Mouse (Mus musculus): ENCODE measurements at regions not wholly inside any gene's neighbourhood (a gene's known extent, or its start where the extent isn't known, plus 50 kb on each side); places are given as distances from the start of the nearest gene placed in this dataset.

GRCm38 (mm10) chr2:107519761-107520160, 229.3 kb downstream of the Kcna4 start:
- H3K9me3 ChIP-seq (ENCODE audit: low read depth, low read length) = no peaks in the 10 kb centered on the region
- H3K4me3 ChIP-seq (ENCODE audit: low read depth, low read length) = no peak overlapping the region
- ATAC-seq (ENCODE audit: insufficient read depth) = no peak
- no peak for TF ChIP-seq CTCF (IDR thresholded peaks at IDR 0.05; ENCODE audit: low read depth)
- WGBS = 44% methylated on average over 4 of the region's 4 CpGs
- H3K4me1 ChIP-seq (ENCODE audit: insufficient read depth) = no peaks in the 10 kb centered on the region
- no peaks in the 10 kb centered on the region for H3K36me3 ChIP-seq (ENCODE audit: insufficient read depth)
- H3K27ac ChIP-seq (ENCODE audit: low read depth) = no peak overlapping the region
- H3K4me2 ChIP-seq = no peak overlapping the region
- H3K9ac ChIP-seq = no peak overlapping the region
- no peaks in the 10 kb centered on the region for H3K27me3 ChIP-seq (ENCODE audit: insufficient read depth, low read length)
- DNase-seq = peak; percentile 3

GRCm38 (mm10) chr2:107543161-107543560, 252.7 kb downstream of the Kcna4 start:
- 79% methylated on average over 4 of the region's 4 CpGs for WGBS
- DNase-seq (no peak), ATAC-seq (ENCODE audit: insufficient read depth) (no peak)
- H3K4me1 ChIP-seq (ENCODE audit: insufficient read depth) = no peaks in the 10 kb centered on the region
- H3K9me3 ChIP-seq (ENCODE audit: low read depth, low read length) = no peaks in the 10 kb centered on the region
- H3K27ac ChIP-seq (ENCODE audit: low read depth) = no peak overlapping the region
- no peak overlapping the region for H3K4me3 ChIP-seq (ENCODE audit: low read depth, low read length)
- no peak overlapping the region for H3K9ac ChIP-seq
- no peak overlapping the region for H3K4me2 ChIP-seq
- H3K36me3 ChIP-seq (ENCODE audit: insufficient read depth) = no peaks in the 10 kb centered on the region
- no peaks in the 10 kb centered on the region for H3K27me3 ChIP-seq (ENCODE audit: insufficient read depth, low read length)
- TF ChIP-seq CTCF (IDR thresholded peaks at IDR 0.05; ENCODE audit: low read depth) = no peak

- Histone ChIP-seq H3K4me1 (ENCODE audit: insufficient read depth) (no peaks in the 10 kb centered on the region), H3K9me3 (ENCODE audit: low read depth, low read length) (no peaks in the 10 kb centered on the region), H3K27ac (ENCODE audit: low read depth) (no peak overlapping the region), H3K4me2 (no peak overlapping the region), H3K36me3 (ENCODE audit: insufficient read depth) (no peaks in the 10 kb centered on the region), H3K27me3 (ENCODE audit: insufficient read depth, low read length) (no peaks in the 10 kb centered on the region), H3K4me3 (ENCODE audit: low read depth, low read length) (no peak overlapping the region), H3K9ac (no peak overlapping the region)
- DNase-seq = no peak
- WGBS = 63% methylated on average over 1 of the region's 1 CpGs
- TF ChIP-seq CTCF (IDR thresholded peaks at IDR 0.05; ENCODE audit: low read depth) = no peak
- no peak for ATAC-seq (ENCODE audit: insufficient read depth)
Measured at GRCm38 (mm10) chr2:107552569-107552968, 262.1 kb downstream of the Kcna4 start.

- Histone ChIP-seq H3K27ac (ENCODE audit: low read depth) (no peak overlapping the region), H3K4me2 (no peak overlapping the region), H3K4me1 (ENCODE audit: insufficient read depth) (no peaks in the 10 kb centered on the region), H3K36me3 (ENCODE audit: insufficient read depth) (no peaks in the 10 kb centered on the region), H3K9me3 (ENCODE audit: low read depth, low read length) (no peaks in the 10 kb centered on the region), H3K9ac (no peak overlapping the region), H3K4me3 (ENCODE audit: low read depth, low read length) (no peak overlapping the region), H3K27me3 (ENCODE audit: insufficient read depth, low read length) (no peaks in the 10 kb centered on the region)
- no peak for ATAC-seq (ENCODE audit: insufficient read depth)
- no peak for TF ChIP-seq CTCF (IDR thresholded peaks at IDR 0.05; ENCODE audit: low read depth)
- WGBS = 78% methylated on average over 3 of the region's 3 CpGs
- DNase-seq = no peak
Measured at GRCm38 (mm10) chr2:107556239-107556638, 265.8 kb downstream of the Kcna4 start.

GRCm38 (mm10) chr2:107569618-107570017, 279.2 kb downstream of the Kcna4 start:
- no peaks in the 10 kb centered on the region for H3K4me1 ChIP-seq (ENCODE audit: insufficient read depth)
- H3K9me3 ChIP-seq (ENCODE audit: low read depth, low read length) = no peaks in the 10 kb centered on the region
- TF ChIP-seq CTCF (IDR thresholded peaks at IDR 0.05; ENCODE audit: low read depth) = no peak
- no peak overlapping the region for H3K27ac ChIP-seq (ENCODE audit: low read depth)
- no peak for ATAC-seq (ENCODE audit: insufficient read depth)
- WGBS = 76% methylated on average over 2 of the region's 2 CpGs
- H3K4me3 ChIP-seq (ENCODE audit: low read depth, low read length) = no peak overlapping the region
- H3K36me3 ChIP-seq (ENCODE audit: insufficient read depth) = no peaks in the 10 kb centered on the region
- no peak overlapping the region for H3K9ac ChIP-seq
- H3K27me3 ChIP-seq (ENCODE audit: insufficient read depth, low read length) = no peaks in the 10 kb centered on the region
- no peak for DNase-seq
- no peak overlapping the region for H3K4me2 ChIP-seq

- Histone ChIP-seq H3K27ac (ENCODE audit: low read depth) (no peak overlapping the region), H3K27me3 (ENCODE audit: insufficient read depth, low read length) (no peaks in the 10 kb centered on the region), H3K4me2 (no peak overlapping the region), H3K36me3 (ENCODE audit: insufficient read depth) (no peaks in the 10 kb centered on the region), H3K9me3 (ENCODE audit: low read depth, low read length) (no peaks in the 10 kb centered on the region), H3K4me1 (ENCODE audit: insufficient read depth) (no peaks in the 10 kb centered on the region), H3K9ac (no peak overlapping the region), H3K4me3 (ENCODE audit: low read depth, low read length) (no peak overlapping the region)
- ATAC-seq (ENCODE audit: insufficient read depth) (no peak), DNase-seq (no peak)
- 76% methylated on average over 5 of the region's 5 CpGs for whole genome bisulfite sequencing
- no peak for TF ChIP-seq CTCF (IDR thresholded peaks at IDR 0.05; ENCODE audit: low read depth)
Measured at GRCm38 (mm10) chr2:107609872-107610559, 319.6 kb downstream of the Kcna4 start.

GRCm38 (mm10) chr2:107611811-107612210, 321.4 kb downstream of the Kcna4 start:
- no peak for ATAC-seq (ENCODE audit: insufficient read depth)
- 51% methylated on average over 5 of the region's 5 CpGs for WGBS
- Histone ChIP-seq H3K4me2 (no peak overlapping the region), H3K27ac (ENCODE audit: low read depth) (no peak overlapping the region), H3K4me1 (ENCODE audit: insufficient read depth) (no peaks in the 10 kb centered on the region), H3K9ac (no peak overlapping the region), H3K27me3 (ENCODE audit: insufficient read depth, low read length) (no peaks in the 10 kb centered on the region), H3K9me3 (ENCODE audit: low read depth, low read length) (no peaks in the 10 kb centered on the region), H3K36me3 (ENCODE audit: insufficient read depth) (no peaks in the 10 kb centered on the region), H3K4me3 (ENCODE audit: low read depth, low read length) (no peak overlapping the region)
- no peak for DNase-seq
- TF ChIP-seq CTCF (IDR thresholded peaks at IDR 0.05; ENCODE audit: low read depth) = no peak
